Mouse (Mus musculus): ENCODE results near the gene Ankrd50. TPM values are rescaled to one million over a fixed set of nuclear protein-coding genes. Genes with fewer than 3 reads are reported as not detected.

Gene Ankrd50
- total and polyA plus RNA-seq, 2 experiments from 2014 or later = 15.0 to 65.3 TPM

DNA sequence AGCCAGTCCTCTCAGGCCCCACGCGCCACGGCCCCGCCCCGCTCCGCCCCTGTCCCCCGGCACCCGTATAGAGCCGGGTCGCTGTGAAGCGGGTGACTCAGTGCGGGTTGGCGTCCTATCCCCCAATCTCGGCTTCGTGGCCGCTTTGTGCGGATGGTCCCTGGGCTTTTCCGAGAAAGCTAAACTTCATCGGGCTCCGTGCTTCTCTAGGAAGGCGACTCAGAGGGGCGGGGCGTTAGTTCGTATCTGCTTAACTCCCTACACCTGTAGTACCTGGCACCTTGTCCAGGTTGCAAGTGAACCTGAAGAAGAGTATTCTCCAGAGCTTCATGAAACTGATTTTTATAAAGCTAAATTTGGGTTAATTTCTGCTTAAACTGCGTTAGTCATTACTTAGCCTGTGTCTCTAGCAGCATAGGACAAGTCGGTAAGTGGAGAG lies 482 bp upstream of the Ankrd50 start:
- H3K9me3 ChIP-seq (ENCODE audit: low read length) = no peaks in the 10 kb centered on the region
- H3K36me3 ChIP-seq (ENCODE audit: insufficient read depth, low read length) = no peaks in the 10 kb centered on the region
- no peak for TF ChIP-seq CTCF (IDR thresholded peaks at IDR 0.05; ENCODE audit: low read depth)
- peak overlapping the region; percentile 97 for H3K4me3 ChIP-seq (ENCODE audit: low read length)
- peaks cover 21% of the 10 kb centered on the region for H3K4me1 ChIP-seq (ENCODE audit: insufficient read depth, low read length)
- 3% methylated on average over 26 of the region's 26 CpGs for WGBS
- peak overlapping the region; percentile 84 for H3K4me2 ChIP-seq (ENCODE audit: low read depth, low read length)
- no peaks in the 10 kb centered on the region for H3K27me3 ChIP-seq (ENCODE audit: insufficient read depth, low read length)
- DNase-seq (ENCODE audit: low spot score) (no peak), ATAC-seq (no peak)
- peak overlapping the region; percentile 69; the same call in 1 of the 2 replicates for H3K27ac ChIP-seq
- H3K9ac ChIP-seq (replicated peaks; ENCODE audit: low read length) = peak overlapping the region; percentile 47

DNA sequence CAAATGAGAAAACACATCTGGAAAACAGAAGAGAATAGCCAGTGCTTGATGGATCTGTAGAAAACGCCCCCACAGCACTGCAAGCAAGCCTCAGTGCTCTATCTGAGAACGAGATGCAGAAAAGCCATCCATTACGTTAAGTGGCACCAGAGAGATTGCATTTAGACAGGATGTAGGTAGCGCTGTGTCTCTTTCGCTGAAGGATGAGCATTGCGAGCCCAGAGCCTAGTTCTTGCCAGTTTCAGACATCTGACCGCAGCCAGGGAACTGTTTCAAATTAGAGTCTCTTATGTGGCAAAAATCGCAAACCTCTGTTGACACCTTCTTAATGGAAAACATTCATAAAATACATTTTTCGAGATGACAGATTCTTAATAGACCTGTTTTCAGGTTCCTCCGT lies 1.1 kb downstream of the Ankrd50 start:
- peak overlapping the region; percentile 84 for H3K4me2 ChIP-seq (ENCODE audit: low read depth, low read length)
- H3K9me3 ChIP-seq (ENCODE audit: low read length) = no peaks in the 10 kb centered on the region
- H3K27ac ChIP-seq = no peak overlapping the region
- no peaks in the 10 kb centered on the region for H3K36me3 ChIP-seq (ENCODE audit: insufficient read depth, low read length)
- 11% methylated on average over 10 of the region's 10 CpGs for WGBS
- peaks cover 21% of the 10 kb centered on the region for H3K4me1 ChIP-seq (ENCODE audit: insufficient read depth, low read length)
- H3K9ac ChIP-seq (replicated peaks; ENCODE audit: low read length) = peak overlapping the region; percentile 92
- peak; percentile 50 for DNase-seq (ENCODE audit: low spot score)
- ATAC-seq = no peak
- no peaks in the 10 kb centered on the region for H3K27me3 ChIP-seq (ENCODE audit: insufficient read depth, low read length)
- no peak for TF ChIP-seq CTCF (IDR thresholded peaks at IDR 0.05; ENCODE audit: low read depth)
- peak overlapping the region; percentile 97 for H3K4me3 ChIP-seq (ENCODE audit: low read length)

DNA sequence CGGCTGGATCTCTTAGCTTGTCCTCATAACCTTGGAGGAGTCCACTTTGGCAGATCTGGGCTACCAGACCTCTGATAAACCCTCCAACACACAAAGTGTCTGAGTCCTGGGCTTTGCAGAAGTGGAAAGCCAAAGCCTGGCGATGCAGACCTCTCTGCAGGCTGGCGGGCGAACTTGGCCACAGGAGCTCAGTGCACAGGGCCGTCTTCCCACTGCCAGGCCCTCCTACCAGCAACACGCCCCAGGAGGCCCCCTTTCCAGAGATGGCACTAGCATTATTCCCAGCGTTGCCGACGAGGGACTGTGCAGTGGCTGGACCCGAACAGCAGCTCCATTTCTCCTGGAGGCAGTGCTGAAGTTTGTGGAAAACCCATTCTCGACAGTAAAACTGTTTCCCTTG lies 1.9 kb downstream of the Ankrd50 start:
- WGBS = 9% methylated on average over 11 of the region's 11 CpGs
- peaks cover 21% of the 10 kb centered on the region for H3K4me1 ChIP-seq (ENCODE audit: insufficient read depth, low read length)
- H3K27me3 ChIP-seq (ENCODE audit: insufficient read depth, low read length) = no peaks in the 10 kb centered on the region
- H3K4me2 ChIP-seq (ENCODE audit: low read depth, low read length) = peak overlapping the region; percentile 84
- peak overlapping the region; percentile 92 for H3K9ac ChIP-seq (replicated peaks; ENCODE audit: low read length)
- H3K4me3 ChIP-seq (ENCODE audit: low read length) = peak overlapping the region; percentile 97
- TF ChIP-seq CTCF (IDR thresholded peaks at IDR 0.05; ENCODE audit: low read depth) = no peak
- H3K36me3 ChIP-seq (ENCODE audit: insufficient read depth, low read length) = no peaks in the 10 kb centered on the region
- ATAC-seq = no peak
- no peak overlapping the region for H3K27ac ChIP-seq
- no peaks in the 10 kb centered on the region for H3K9me3 ChIP-seq (ENCODE audit: low read length)
- peak; percentile 21 for DNase-seq (ENCODE audit: low spot score)

DNA sequence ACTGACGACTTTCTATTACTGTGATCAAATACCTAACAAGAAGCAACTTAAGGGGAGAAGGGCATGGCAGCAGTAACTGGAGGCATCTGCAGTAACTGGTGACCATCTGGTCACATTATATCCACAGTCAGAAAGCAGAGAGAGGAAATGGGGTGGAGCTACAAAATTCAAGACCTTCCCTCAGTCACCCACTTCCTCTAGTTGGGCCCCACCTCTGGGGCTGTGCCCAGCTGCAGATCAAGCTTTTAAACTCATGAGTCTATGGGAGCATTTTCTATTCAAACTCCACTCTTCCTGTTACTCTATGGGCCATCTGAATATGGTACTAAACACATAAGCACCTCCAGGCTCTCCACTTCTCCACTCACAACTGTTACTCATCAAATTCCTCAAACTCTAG lies 3.5 kb downstream of the Ankrd50 start:
- no peak overlapping the region for H3K27ac ChIP-seq
- H3K36me3 ChIP-seq (ENCODE audit: insufficient read depth, low read length) = no peaks in the 10 kb centered on the region
- WGBS = 62% methylated on average over 1 of the region's 1 CpGs
- H3K4me1 ChIP-seq (ENCODE audit: insufficient read depth, low read length) = peaks cover 26% of the 10 kb centered on the region
- no peak overlapping the region for H3K9ac ChIP-seq (replicated peaks; ENCODE audit: low read length)
- peak overlapping the region; percentile 12 for H3K4me3 ChIP-seq (ENCODE audit: low read length)
- TF ChIP-seq CTCF (IDR thresholded peaks at IDR 0.05; ENCODE audit: low read depth) = no peak
- no peaks in the 10 kb centered on the region for H3K9me3 ChIP-seq (ENCODE audit: low read length)
- DNase-seq (ENCODE audit: low spot score) (no peak), ATAC-seq (no peak)
- peak overlapping the region; percentile 84 for H3K4me2 ChIP-seq (ENCODE audit: low read depth, low read length)
- no peaks in the 10 kb centered on the region for H3K27me3 ChIP-seq (ENCODE audit: insufficient read depth, low read length)

DNA sequence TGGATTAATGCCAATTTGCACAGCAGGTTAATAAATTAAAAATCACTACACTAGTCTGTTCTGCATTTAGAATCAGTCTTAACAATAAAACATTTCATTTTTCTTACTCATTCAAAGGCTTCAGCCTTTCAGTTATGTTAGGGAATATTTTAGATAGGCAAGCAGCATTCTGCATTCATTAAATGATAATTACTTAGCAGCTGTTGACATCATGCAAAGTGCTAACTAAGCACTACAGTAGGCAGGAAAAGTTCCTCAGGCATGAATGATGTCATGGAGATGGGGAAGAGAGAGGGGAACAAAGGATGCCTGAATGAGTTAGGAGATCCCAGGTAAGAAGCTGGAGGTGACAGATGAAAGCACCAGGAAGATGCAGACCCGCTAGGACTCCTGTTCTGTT lies 6.7 kb downstream of the Ankrd50 start:
- DNase-seq (ENCODE audit: low spot score) (no peak), ATAC-seq (no peak)
- H3K4me3 ChIP-seq (ENCODE audit: low read length) = no peak overlapping the region
- 57% methylated on average over 1 of the region's 1 CpGs for WGBS
- H3K9me3 ChIP-seq (ENCODE audit: low read length) = no peaks in the 10 kb centered on the region
- no peaks in the 10 kb centered on the region for H3K27me3 ChIP-seq (ENCODE audit: insufficient read depth, low read length)
- no peak overlapping the region for H3K27ac ChIP-seq
- no peak overlapping the region for H3K9ac ChIP-seq (replicated peaks; ENCODE audit: low read length)
- H3K4me1 ChIP-seq (ENCODE audit: insufficient read depth, low read length) = peaks cover 21% of the 10 kb centered on the region
- no peak for TF ChIP-seq CTCF (IDR thresholded peaks at IDR 0.05; ENCODE audit: low read depth)
- no peaks in the 10 kb centered on the region for H3K36me3 ChIP-seq (ENCODE audit: insufficient read depth, low read length)
- H3K4me2 ChIP-seq (ENCODE audit: low read depth, low read length) = no peak overlapping the region

DNA sequence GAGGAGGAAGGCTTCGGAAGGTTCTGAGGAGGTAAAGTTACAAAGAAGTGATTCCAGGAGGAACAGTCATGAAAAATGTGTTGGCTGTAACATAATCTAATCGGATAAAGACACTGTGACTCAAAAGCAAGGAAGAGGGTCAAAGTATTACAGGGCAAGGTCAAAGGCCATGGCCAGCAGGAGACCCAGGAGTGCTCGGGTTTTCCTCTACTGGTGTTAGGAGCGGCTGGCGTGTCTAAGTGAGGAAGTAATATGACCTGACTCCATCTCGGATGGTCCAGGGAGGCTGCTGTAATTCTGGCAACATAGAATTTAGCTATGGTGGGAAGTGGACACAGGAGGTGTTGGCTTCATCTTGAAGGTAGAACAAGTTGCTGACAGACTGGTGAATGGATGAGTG lies 9.1 kb downstream of the Ankrd50 start:
- Histone ChIP-seq H3K36me3 (ENCODE audit: insufficient read depth, low read length) (no peaks in the 10 kb centered on the region), H3K4me2 (ENCODE audit: low read depth, low read length) (no peak overlapping the region), H3K9ac (replicated peaks; ENCODE audit: low read length) (no peak overlapping the region), H3K27ac (no peak overlapping the region), H3K4me3 (ENCODE audit: low read length) (no peak overlapping the region), H3K9me3 (ENCODE audit: low read length) (no peaks in the 10 kb centered on the region), H3K4me1 (ENCODE audit: insufficient read depth, low read length) (0 out of 2 replicates have a peak, but pooled peaks cover 5% of the 10 kb centered on the region), H3K27me3 (ENCODE audit: insufficient read depth, low read length) (no peaks in the 10 kb centered on the region)
- 69% methylated on average over 6 of the region's 6 CpGs for WGBS
- TF ChIP-seq CTCF (IDR thresholded peaks at IDR 0.05; ENCODE audit: low read depth) = no peak
- no peak for ATAC-seq
- no peak for DNase-seq (ENCODE audit: low spot score)

DNA sequence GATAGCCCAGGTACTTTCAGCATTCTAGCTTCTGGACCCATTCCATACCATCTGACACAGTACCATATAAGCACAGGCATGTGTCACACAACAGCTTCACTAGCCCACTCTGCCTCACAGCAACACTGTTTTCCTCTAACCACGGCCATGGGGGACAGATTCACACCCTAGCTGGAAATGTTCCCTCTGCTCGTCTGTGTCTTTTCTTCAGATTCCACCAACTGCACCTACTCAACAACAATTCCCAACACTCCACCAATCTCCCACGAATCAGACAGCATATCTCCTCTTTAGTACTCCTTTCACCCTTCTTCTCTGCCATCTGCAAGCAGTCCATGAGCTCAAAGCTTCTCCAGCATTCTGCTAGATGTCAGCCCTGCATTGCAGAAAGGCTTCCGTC lies 11.5 kb downstream of the Ankrd50 start:
- Histone ChIP-seq H3K36me3 (ENCODE audit: insufficient read depth, low read length) (no peaks in the 10 kb centered on the region), H3K9ac (replicated peaks; ENCODE audit: low read length) (no peak overlapping the region), H3K4me1 (ENCODE audit: insufficient read depth, low read length) (0 out of 2 replicates have a peak, but pooled peaks cover 4% of the 10 kb centered on the region), H3K27ac (no peak overlapping the region), H3K9me3 (ENCODE audit: low read length) (no peaks in the 10 kb centered on the region), H3K4me2 (ENCODE audit: low read depth, low read length) (no peak overlapping the region), H3K4me3 (ENCODE audit: low read length) (no peak overlapping the region), H3K27me3 (ENCODE audit: insufficient read depth, low read length) (no peaks in the 10 kb centered on the region)
- ATAC-seq = no peak
- 88% methylated on average over 4 of the region's 4 CpGs for WGBS
- no peak for DNase-seq (ENCODE audit: low spot score)
- no peak for TF ChIP-seq CTCF (IDR thresholded peaks at IDR 0.05; ENCODE audit: low read depth)

Measured in hindbrain, postnatal 0 days (tissue).